Mouse (Mus musculus) heart, postnatal 4 days (tissue): ENCODE data around the gene Ssxb9. TPM values are rescaled to one million over a fixed set of nuclear protein-coding genes. Genes with fewer than 3 reads are reported as not detected.
"Not testable (repeated sequence)": the region's sequence is repeated elsewhere in the genome, so short reads cannot be mapped to it uniquely, and the experiment has no call there.

Source experiments
- DNase-seq: peaks from one replicate; pipeline ENCODE4 v3.0.0; 2021
- total RNA-seq, 2 experiments: library from RNA; stranded (reverse); gene quantifications; 2 replicates each; pipeline ENCODE4 v1.2.3; 2021

The Ssxb9 gene
- not detected for total RNA-seq

DNA sequence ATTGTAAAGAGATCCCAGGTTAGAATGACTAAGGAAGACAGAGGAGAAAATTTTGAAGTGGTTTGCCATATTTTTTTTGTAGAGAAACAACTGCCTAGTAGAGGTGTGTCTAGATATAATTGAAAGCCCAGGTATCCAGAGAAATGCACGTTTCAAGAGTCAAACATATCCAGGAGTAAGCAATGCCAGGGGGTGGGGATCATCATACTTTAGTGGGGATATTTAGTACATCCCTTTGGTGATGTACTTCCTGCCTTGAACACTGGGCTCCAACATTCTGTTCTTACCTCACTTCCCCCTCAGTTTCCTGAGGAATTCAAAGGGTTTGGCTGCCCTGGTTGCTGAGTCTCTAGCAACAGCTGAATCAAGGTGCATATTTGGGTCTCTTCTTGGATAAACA lies at the start of gene Ssxb9:
Ssxb9 (plus strand) TSS at position 301 of the 400 bp plus-strand sequence.
- not testable (repeated sequence) for DNase-seq

DNA sequence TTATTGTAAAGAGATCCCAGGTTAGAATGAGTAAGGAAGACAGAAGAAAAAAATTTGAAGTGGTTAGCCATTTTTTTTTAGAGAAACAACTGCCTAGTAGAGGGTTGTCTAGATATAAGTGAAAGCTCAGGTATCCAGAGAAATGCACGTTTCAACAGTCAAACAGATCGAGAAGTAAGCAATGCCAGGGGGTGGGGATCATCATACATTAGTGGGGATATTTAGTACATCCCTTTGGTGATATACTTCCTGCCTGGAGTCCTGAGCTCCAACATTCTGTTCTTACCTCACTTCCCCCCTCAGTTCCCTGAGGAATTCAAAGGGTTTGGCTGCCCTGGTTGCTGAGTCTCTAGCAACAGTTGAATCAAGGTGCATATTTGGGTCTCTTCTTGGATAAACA lies 39.7 kb upstream of the Ssxb9 start, which contains the start of gene Ssxb10:
Ssxb10 (plus strand) TSS at position 301 of the 400 bp plus-strand sequence.
- DNase-seq: no peak

DNA sequence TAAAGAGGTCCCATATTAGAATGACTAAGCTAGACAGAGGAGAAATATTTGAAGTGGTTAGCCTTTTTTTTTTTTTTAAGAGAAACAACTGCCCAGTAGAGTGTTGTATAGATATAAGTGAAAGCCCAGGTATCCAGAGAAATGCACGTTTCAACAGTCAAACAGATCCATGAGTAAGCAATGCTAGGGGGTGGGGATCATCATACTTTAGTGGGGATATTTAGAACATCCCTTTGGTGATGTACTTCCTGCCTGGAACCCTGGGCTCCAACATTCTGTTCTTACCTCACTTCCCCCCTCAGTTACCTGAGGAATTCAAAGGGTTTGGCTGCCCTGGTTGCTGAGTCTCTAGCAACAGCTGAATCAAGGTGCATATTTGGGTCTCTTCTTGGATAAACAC lies 46.2 kb downstream of the Ssxb9 start, which contains the start of gene Ssxb1:
Ssxb1 (plus strand) TSS at position 301 of the 400 bp plus-strand sequence.
- DNase-seq: not testable (repeated sequence)

Other genes starting within 250 kb of the Ssxb9 start
- 10 to 100 TPM; 74.1 to 79.1 TPM for gene Wdr13, start 234.1 kb upstream of the Ssxb9 start, total RNA-seq
- 100 to 1,000 TPM; 471 to 553 TPM for gene Rbm3, start 221.1 kb upstream of the Ssxb9 start, total RNA-seq
- 1 to 10 TPM; 5.9 to 7.1 TPM for gene Tbc1d25, start 190.8 kb upstream of the Ssxb9 start, total RNA-seq
- gene Ebp, start 173.5 kb upstream of the Ssxb9 start, total RNA-seq: 10 to 100 TPM; 21.0 to 23.8 TPM
- 1 to 10 TPM; 2.0 to 2.7 TPM for gene Porcn, start 160.5 kb upstream of the Ssxb9 start, total RNA-seq
- gene Ftsj1, start 114.6 kb upstream of the Ssxb9 start, total RNA-seq: 10 to 100 TPM; 14.6 to 15.6 TPM
- 1 to 10 TPM; 2.5 to 3.2 TPM for gene Slc38a5, start 95.8 kb upstream of the Ssxb9 start, total RNA-seq
- not detected for gene Ssxb10, start 39.6 kb upstream of the Ssxb9 start, total RNA-seq
- gene Ssxb1, start 46.3 kb downstream of the Ssxb9 start, total RNA-seq: not detected
- not detected for gene Ssxb2, start 94.7 kb downstream of the Ssxb9 start, total RNA-seq
- not detected for gene Gm14459, start 158.0 kb downstream of the Ssxb9 start, total RNA-seq
- gene Ssxb6, start 181.3 kb downstream of the Ssxb9 start, total RNA-seq: not detected
- not detected for gene Ssxb3, start 224.8 kb downstream of the Ssxb9 start, total RNA-seq